Mouse (Mus musculus): Measurements from ENCODE around the gene Src. TPM values are rescaled to one million over a fixed set of nuclear protein-coding genes. Genes with fewer than 3 reads are reported as not detected.

The Src gene
- polyA plus RNA-seq, 1 experiment from 2014 or later: 24.8 TPM

- Histone ChIP-seq H3K36me3 (no peaks in the 10 kb centered on the region), H3K9ac (no peak overlapping the region), H3K4me1 (peaks cover 76% of the 10 kb centered on the region), H3K27ac (no peak overlapping the region), H3K27me3 (no peaks in the 10 kb centered on the region), H3K4me3 (no peak overlapping the region), H3K9me3 (no peaks in the 10 kb centered on the region), H3K4me2 (no peak overlapping the region)
- 77% methylated on average over 13 of the region's 13 CpGs for WGBS
- no peak for ATAC-seq (ENCODE audit: borderline replicate concordance, extremely low read depth, low FRiP score, low TSS enrichment)
Observed at GRCm38 (mm10) chr2:157428351-157429139, 10.3 kb downstream of the Src start.

DNA sequence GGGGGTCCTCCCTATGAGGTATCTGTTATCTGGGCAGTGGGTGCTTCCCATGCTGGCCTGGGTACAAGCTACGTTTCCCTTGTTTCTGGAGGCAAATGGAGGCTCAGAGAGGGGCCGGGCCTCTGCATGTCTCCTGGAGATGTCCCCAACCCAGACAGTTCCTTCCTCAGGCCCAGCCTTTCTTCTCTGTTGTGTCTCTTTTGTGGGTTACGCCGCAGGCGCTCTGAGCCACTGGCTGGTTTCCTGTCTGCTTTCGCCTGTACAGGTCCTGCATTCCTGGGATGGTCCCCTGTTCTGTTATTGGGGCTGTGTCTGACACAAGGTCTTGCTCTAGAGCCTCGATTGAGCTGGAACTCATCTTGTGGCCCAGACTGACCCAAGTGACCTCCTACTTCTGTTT, 11.5 kb downstream of the Src start:
- H3K4me2 ChIP-seq: no peak overlapping the region
- H3K27me3 ChIP-seq: no peaks in the 10 kb centered on the region
- 77% methylated on average over 7 of the region's 7 CpGs for WGBS
- H3K9ac ChIP-seq: no peak overlapping the region
- H3K36me3 ChIP-seq: no peaks in the 10 kb centered on the region
- no peak for ATAC-seq (ENCODE audit: borderline replicate concordance, extremely low read depth, low FRiP score, low TSS enrichment)
- peaks cover 85% of the 10 kb centered on the region for H3K4me1 ChIP-seq
- no peak overlapping the region for H3K27ac ChIP-seq
- no peak overlapping the region for H3K4me3 ChIP-seq
- no peaks in the 10 kb centered on the region for H3K9me3 ChIP-seq

- Histone ChIP-seq H3K4me1 (peaks cover 86% of the 10 kb centered on the region), H3K27me3 (no peaks in the 10 kb centered on the region), H3K4me2 (no peak overlapping the region), H3K9me3 (no peaks in the 10 kb centered on the region), H3K4me3 (no peak overlapping the region), H3K27ac (no peak overlapping the region), H3K36me3 (no peaks in the 10 kb centered on the region), H3K9ac (no peak overlapping the region)
- WGBS: 70% methylated on average over 4 of the region's 4 CpGs
- ATAC-seq (ENCODE audit: borderline replicate concordance, extremely low read depth, low FRiP score, low TSS enrichment): no peak
Observed at GRCm38 (mm10) chr2:157430667-157431429, 12.6 kb downstream of the Src start.

DNA sequence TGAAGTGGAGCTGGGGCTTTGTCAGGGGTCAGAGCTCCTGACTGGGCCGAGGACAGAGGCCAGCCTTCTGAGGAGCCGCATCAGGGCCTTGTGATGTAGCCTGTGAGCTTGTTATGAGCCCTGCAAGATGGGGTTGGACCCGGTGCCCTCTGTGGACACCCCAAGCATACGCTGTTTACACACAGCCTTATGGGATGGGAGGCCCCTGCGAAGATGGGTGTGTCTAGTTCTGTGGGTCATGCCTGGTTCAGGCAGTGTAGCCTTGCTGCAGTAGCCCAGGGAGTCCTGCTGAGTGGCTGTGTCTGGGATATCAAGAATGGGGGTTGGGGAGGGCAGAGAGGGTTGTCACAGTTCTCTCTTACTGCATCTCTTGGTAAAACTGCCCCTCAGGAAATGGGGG, 13.7 kb downstream of the Src start:
- Histone ChIP-seq H3K27me3 (no peaks in the 10 kb centered on the region), H3K36me3 (no peaks in the 10 kb centered on the region), H3K9me3 (no peaks in the 10 kb centered on the region), H3K9ac (0 out of 2 replicates have a peak overlapping the region, but pooled peaks have one; percentile 11), H3K27ac (peak overlapping the region; percentile 96), H3K4me3 (no peak overlapping the region), H3K4me2 (no peak overlapping the region), H3K4me1 (peaks cover 85% of the 10 kb centered on the region)
- no peak for ATAC-seq (ENCODE audit: borderline replicate concordance, extremely low read depth, low FRiP score, low TSS enrichment)
- WGBS: 70% methylated on average over 5 of the region's 5 CpGs

DNA sequence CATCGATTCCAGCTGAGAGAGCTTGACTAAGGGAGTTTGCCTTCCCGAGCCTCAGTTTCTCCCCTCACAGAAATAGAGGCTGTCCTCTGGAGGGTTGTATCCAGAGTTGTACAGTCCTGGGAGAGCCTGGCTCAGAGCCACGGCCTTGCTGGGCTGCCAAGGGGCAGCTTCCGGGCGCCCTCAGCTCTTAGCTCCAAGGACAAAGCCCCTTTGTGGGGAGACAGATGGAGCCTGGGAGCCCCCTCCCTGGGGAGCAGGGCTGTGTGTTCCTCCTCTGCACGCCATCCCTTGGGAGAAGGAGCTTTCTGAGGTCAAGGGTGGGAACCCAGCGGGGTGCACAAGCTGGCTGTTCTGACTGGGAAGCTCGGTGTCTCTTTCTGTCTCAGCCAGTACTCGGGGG, 14.2 kb downstream of the Src start:
- 0 out of 2 replicates have a peak overlapping the region, but pooled peaks have one; percentile 11 for H3K9ac ChIP-seq
- WGBS: 55% methylated on average over 9 of the region's 9 CpGs
- H3K36me3 ChIP-seq: no peaks in the 10 kb centered on the region
- no peaks in the 10 kb centered on the region for H3K27me3 ChIP-seq
- H3K27ac ChIP-seq: peak overlapping the region; percentile 96
- H3K9me3 ChIP-seq: no peaks in the 10 kb centered on the region
- peaks cover 85% of the 10 kb centered on the region for H3K4me1 ChIP-seq
- no peak overlapping the region for H3K4me2 ChIP-seq
- H3K4me3 ChIP-seq: no peak overlapping the region
- peak; percentile 13; the same call in 1 of the 2 replicates for ATAC-seq (ENCODE audit: borderline replicate concordance, extremely low read depth, low FRiP score, low TSS enrichment)

DNA sequence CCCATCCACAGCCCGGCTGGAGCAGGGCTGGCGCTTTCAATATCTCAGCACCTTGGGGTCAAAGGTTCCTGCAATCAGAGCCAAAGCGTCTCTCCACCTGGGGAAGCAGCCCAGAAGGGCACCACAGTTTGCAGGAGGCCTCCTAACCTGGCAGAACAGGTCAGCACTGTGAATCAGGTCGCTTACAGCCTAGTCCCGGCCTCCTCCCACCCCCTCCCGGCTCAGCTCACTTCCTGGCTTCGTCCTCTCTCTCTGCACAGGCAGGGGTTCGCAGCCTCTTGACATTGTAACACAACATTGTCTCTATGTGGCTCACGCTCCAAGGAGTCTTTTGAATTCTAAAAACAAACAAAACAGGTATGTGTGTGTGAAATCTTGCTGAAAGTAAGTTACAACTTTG, 15.8 kb downstream of the Src start:
- 20% methylated on average over 9 of the region's 9 CpGs for WGBS
- Histone ChIP-seq H3K36me3 (no peaks in the 10 kb centered on the region), H3K9ac (no peak overlapping the region; the same call in 1 of the 2 replicates), H3K27ac (peak overlapping the region; percentile 96), H3K4me2 (peak overlapping the region; percentile 7; the same call in 1 of the 2 replicates), H3K27me3 (no peaks in the 10 kb centered on the region), H3K4me1 (peaks cover 74% of the 10 kb centered on the region), H3K9me3 (no peaks in the 10 kb centered on the region), H3K4me3 (no peak overlapping the region)
- no peak for ATAC-seq (ENCODE audit: borderline replicate concordance, extremely low read depth, low FRiP score, low TSS enrichment)

GRCm38 (mm10) chr2:157434497-157434896, 16.3 kb downstream of the Src start:
- H3K4me2 ChIP-seq: peak overlapping the region; percentile 7; the same call in 1 of the 2 replicates
- H3K36me3 ChIP-seq: 0 out of 2 replicates have a peak, but pooled peaks cover 2% of the 10 kb centered on the region
- H3K9me3 ChIP-seq: no peaks in the 10 kb centered on the region
- peaks cover 72% of the 10 kb centered on the region for H3K4me1 ChIP-seq
- H3K27me3 ChIP-seq: no peaks in the 10 kb centered on the region
- peak overlapping the region; percentile 96 for H3K27ac ChIP-seq
- H3K9ac ChIP-seq: peak overlapping the region; percentile 8; the same call in 1 of the 2 replicates
- WGBS: 20% methylated on average over 6 of the region's 6 CpGs
- ATAC-seq (ENCODE audit: borderline replicate concordance, extremely low read depth, low FRiP score, low TSS enrichment): peak; percentile 72
- H3K4me3 ChIP-seq: no peak overlapping the region

DNA sequence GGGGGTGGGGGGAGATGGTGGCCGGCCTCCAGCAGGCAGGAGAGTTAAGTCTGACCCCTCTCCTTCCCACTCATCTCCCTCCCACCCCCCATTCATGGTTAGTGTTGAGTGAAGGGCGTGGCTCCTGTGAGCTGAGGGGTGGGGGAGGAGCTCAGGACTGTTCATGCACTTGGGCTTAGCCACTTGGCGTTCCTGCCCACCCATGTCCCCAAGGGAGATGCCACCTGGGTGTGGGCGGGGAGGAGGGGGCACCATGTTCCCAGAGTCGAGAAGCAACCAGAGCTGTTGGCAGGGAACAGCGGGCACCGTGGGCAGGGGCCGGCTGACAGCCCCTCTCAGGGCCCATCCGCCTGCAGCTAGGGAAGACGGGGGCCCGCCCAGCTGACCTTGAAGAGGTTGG, 18.3 kb downstream of the Src start:
- no peak for ATAC-seq (ENCODE audit: borderline replicate concordance, extremely low read depth, low FRiP score, low TSS enrichment)
- 70% methylated on average over 11 of the region's 11 CpGs for WGBS
- H3K9ac ChIP-seq: no peak overlapping the region
- no peak overlapping the region for H3K4me3 ChIP-seq
- no peaks in the 10 kb centered on the region for H3K27me3 ChIP-seq
- H3K36me3 ChIP-seq: peaks cover 21% of the 10 kb centered on the region
- H3K27ac ChIP-seq: peak overlapping the region; percentile 96; the same call in 1 of the 2 replicates
- no peak overlapping the region for H3K4me2 ChIP-seq
- H3K4me1 ChIP-seq: peaks cover 52% of the 10 kb centered on the region
- H3K9me3 ChIP-seq: peaks cover 6% of the 10 kb centered on the region; the same call in 1 of the 2 replicates

- Histone ChIP-seq H3K9me3 (peaks cover 6% of the 10 kb centered on the region; the same call in 1 of the 2 replicates), H3K9ac (no peak overlapping the region), H3K4me3 (no peak overlapping the region), H3K4me2 (no peak overlapping the region), H3K36me3 (peaks cover 27% of the 10 kb centered on the region), H3K27ac (no peak overlapping the region), H3K4me1 (peaks cover 46% of the 10 kb centered on the region), H3K27me3 (no peaks in the 10 kb centered on the region)
- no peak for ATAC-seq (ENCODE audit: borderline replicate concordance, extremely low read depth, low FRiP score, low TSS enrichment)
- 96% methylated on average over 3 of the region's 3 CpGs for WGBS
Observed at GRCm38 (mm10) chr2:157437123-157437522, 18.9 kb downstream of the Src start.

DNA sequence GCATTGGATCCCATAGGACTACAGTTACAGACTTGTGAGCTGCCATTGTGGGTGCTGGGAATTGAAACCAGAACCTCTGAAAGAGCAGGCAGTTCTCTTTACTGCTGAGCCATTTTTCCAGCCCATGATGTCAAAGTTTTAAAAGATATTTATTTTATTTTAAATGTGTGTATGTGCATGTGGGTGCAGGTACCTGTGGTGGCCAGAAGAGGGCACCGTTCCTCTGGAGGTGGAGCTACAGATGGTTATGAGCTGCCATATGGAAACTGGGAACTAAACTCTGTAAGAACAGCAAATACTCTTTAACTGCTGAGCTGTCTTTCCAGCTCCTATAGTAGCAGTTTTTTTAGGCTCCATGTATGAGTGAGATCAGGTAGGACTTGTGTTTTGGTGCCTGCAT, 23.1 kb downstream of the Src start:
- H3K9me3 ChIP-seq: peaks cover 6% of the 10 kb centered on the region; the same call in 1 of the 2 replicates
- no peak overlapping the region for H3K9ac ChIP-seq
- no peak for ATAC-seq (ENCODE audit: borderline replicate concordance, extremely low read depth, low FRiP score, low TSS enrichment)
- H3K4me3 ChIP-seq: no peak overlapping the region
- no peaks in the 10 kb centered on the region for H3K27me3 ChIP-seq
- no peak overlapping the region for H3K4me2 ChIP-seq
- no peak overlapping the region for H3K27ac ChIP-seq
- H3K36me3 ChIP-seq: peaks cover 40% of the 10 kb centered on the region
- H3K4me1 ChIP-seq: peaks cover 4% of the 10 kb centered on the region; the same call in 1 of the 2 replicates
- WGBS: 79% methylated on average over 1 of the region's 1 CpGs

- H3K4me1 ChIP-seq: peaks cover 13% of the 10 kb centered on the region
- H3K36me3 ChIP-seq: peaks cover 24% of the 10 kb centered on the region
- 63% methylated on average over 15 of the region's 15 CpGs for WGBS
- no peaks in the 10 kb centered on the region for H3K9me3 ChIP-seq
- H3K4me3 ChIP-seq: no peak overlapping the region
- no peak for ATAC-seq (ENCODE audit: borderline replicate concordance, extremely low read depth, low FRiP score, low TSS enrichment)
- no peak overlapping the region for H3K9ac ChIP-seq
- no peak overlapping the region for H3K4me2 ChIP-seq
- H3K27me3 ChIP-seq: no peaks in the 10 kb centered on the region
- H3K27ac ChIP-seq: peak overlapping the region; percentile 44; the same call in 1 of the 2 replicates
Observed at GRCm38 (mm10) chr2:157447297-157448158, 29.3 kb downstream of the Src start.
